Mouse (Mus musculus): ENCODE results near the gene Cln5.

- no peak for TF ChIP-seq CTCF (IDR thresholded peaks at IDR 0.05; ENCODE audit: extremely low read depth, insufficient read length, insufficient replicate concordance, low read depth, low read length)
- TF ChIP-seq POLR2A (IDR thresholded peaks at IDR 0.05; ENCODE audit: low read depth, low read length), result no peak
These were observed 25.8 kb downstream of the Cln5 start for GRCm38 (mm10) chr14:103095826-103096225.
